Mouse (Mus musculus) G1E (cell line): ENCODE measurements around the gene F11r. TPM values are rescaled to one million over a fixed set of nuclear protein-coding genes. Genes with fewer than 3 reads are reported as not detected.

Source experiments
- ATAC-seq: 2 replicates; pipeline ENCODE4 v1.8.0; 2016; ENCODE audit warnings: mild to moderate bottlenecking; ENCODE audit not compliant: insufficient number of reproducible peaks, poor library complexity, low FRiP score, severe bottlenecking; ENCODE audit errors: extremely low read depth
- DNase-seq: peaks from one replicate; pipeline ENCODE4 v3.0.0; 2012; ENCODE audit warnings: low spot score
- H3K27me3 ChIP-seq: 2 replicates; pipeline ENCODE4 v1.6.1; 2012; ENCODE audit warnings: mild to moderate bottlenecking, low read length, inconsistent platforms; ENCODE audit not compliant: insufficient read depth
- H3K36me3 ChIP-seq: replicated peaks from 2 replicates; pipeline ENCODE3; 2012; ENCODE audit warnings: mild to moderate bottlenecking, inconsistent platforms
- H3K4me1 ChIP-seq: 2 replicates; pipeline ENCODE4 v1.6.1; 2012; ENCODE audit warnings: low read depth, low read length, inconsistent platforms, mixed read lengths; ENCODE audit not compliant: insufficient read depth
- H3K4me3 ChIP-seq: 2 replicates; pipeline ENCODE4 v1.5.1; 2012; ENCODE audit warnings: low read depth, mild to moderate bottlenecking, inconsistent platforms, low read length, moderate library complexity, mixed read lengths
- H3K9me3 ChIP-seq: replicated peaks from 2 replicates; pipeline ENCODE4 v1.6.1; 2012; ENCODE audit warnings: inconsistent platforms
- CTCF ChIP-seq: IDR thresholded peaks from 2 replicates; pipeline ENCODE4 v1.5.1; 2012; ENCODE audit warnings: low read depth, low read length, inconsistent platforms, mixed read lengths
- GATA1 ChIP-seq: IDR thresholded peaks from 2 replicates; pipeline ENCODE4 v1.6.1; 2012; ENCODE audit warnings: borderline replicate concordance, low read length, inconsistent platforms, mixed read lengths
- GATA2 ChIP-seq: IDR thresholded peaks from 2 replicates; pipeline ENCODE4 v1.6.1; 2012; ENCODE audit warnings: low read depth, low read length, inconsistent platforms, borderline replicate concordance
- POLR2AphosphoS5 ChIP-seq: IDR thresholded peaks from 2 replicates; pipeline ENCODE4 v1.6.1; 2012; ENCODE audit warnings: low read depth, low read length, inconsistent platforms; ENCODE audit not compliant: insufficient replicate concordance
- TAL1 ChIP-seq: conservative IDR thresholded peaks from 2 replicates; pipeline ENCODE4 v1.6.1; 2012; ENCODE audit warnings: low read depth, low read length, inconsistent platforms, mixed read lengths
- polyA plus RNA-seq: library from polyadenylated mRNA; stranded (reverse); fragments of >175 nt; gene quantifications from 2 replicates; pipeline ENCODE4 v1.2.3, GENCODE M21; 2012
- total RNA-seq, 2 experiments: library from RNA; stranded (forward) in 1 of 2; stranded (reverse) in 1 of 2; fragments of 200-1000 nt in 1 of 2; fragments of >200 nt in 1 of 2; fragmentation: Nextera tagmentation in 1 of 2; gene quantifications; 2 replicates each; pipeline ENCODE4 v1.2.3; 2014 to 2017

F11r gene
- total and polyA plus RNA-seq, 3 experiments, result 0.11 TPM; not detected in 2

DNA sequence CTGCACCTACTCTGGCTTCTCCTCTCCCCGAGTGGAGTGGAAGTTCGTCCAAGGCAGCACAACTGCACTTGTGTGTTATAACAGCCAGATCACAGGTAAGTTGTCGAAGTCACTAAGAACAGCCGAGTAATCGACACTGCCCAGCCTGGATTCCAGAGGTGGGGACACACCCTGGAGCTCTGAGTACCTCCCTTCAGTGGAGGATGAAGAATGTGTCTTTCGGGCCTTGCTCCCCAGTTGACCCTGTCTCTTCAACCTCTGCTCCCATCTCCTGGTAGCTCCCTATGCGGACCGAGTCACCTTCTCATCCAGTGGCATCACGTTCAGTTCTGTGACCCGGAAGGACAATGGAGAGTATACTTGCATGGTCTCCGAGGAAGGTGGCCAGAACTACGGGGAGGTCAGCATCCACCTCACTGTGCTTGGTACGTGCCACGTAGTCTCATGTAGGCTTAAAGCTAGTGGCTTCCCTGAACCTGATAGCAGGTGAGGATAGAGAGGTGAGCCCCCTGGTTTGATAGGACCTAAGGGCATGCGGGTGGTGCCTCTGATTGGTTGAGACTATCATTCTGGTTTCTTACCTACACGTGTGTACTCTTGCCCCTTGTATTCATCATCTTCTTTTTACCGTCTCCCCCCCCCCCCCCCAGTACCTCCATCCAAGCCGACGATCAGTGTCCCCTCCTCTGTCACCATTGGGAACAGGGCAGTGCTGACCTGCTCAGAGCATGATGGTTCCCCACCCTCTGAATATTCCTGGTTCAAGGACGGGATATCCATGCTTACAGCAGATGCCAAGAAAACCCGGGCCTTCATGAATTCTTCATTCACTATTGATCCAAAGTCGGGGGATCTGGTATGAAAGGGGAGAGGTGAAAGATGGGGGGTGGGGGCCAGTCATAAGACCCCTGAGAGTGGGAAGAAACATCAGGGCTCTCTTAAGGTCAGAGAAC, 23.5 kb downstream of the F11r start:
- Histone ChIP-seq H3K4me3 (no peak overlapping the region), H3K9me3 (no peaks in the 10 kb centered on the region), H3K36me3 (no peaks in the 10 kb centered on the region), H3K4me1 (no peaks in the 10 kb centered on the region), H3K27me3 (peaks cover 13% of the 10 kb centered on the region)
- DNase-seq, result no peak
- TF ChIP-seq GATA2, result no peak
- no peak for TF ChIP-seq POLR2AphosphoS5
- no peak for TF ChIP-seq GATA1
- no peak for TF ChIP-seq CTCF
- TF ChIP-seq TAL1, result no peak
- no peak for ATAC-seq

DNA sequence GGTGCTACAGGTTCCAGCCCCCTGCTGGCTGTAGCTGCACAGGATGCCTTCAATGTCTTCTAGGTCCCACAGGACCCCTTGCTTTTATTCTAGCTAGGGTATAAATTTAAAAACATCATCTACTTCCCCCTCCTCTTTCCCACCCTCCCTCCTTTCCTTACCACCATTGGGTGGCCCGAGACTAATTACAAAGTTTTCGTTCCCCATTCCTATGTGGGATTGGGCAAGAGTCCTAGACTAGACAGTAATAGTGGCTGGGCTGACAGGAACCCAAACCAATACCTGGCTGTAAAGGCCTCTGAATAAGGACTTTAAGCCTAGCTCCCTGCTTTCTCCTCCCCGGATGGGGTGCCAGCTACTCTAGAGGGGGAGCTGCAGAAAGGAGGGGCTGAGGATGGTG, 25.8 kb downstream of the F11r start:
- Histone ChIP-seq H3K36me3 (no peaks in the 10 kb centered on the region), H3K4me1 (no peaks in the 10 kb centered on the region), H3K27me3 (peaks cover 13% of the 10 kb centered on the region), H3K9me3 (no peaks in the 10 kb centered on the region), H3K4me3 (no peak overlapping the region)
- no peak for DNase-seq
- no peak for ATAC-seq
- no peak for TF ChIP-seq GATA1
- no peak for TF ChIP-seq GATA2
- TF ChIP-seq TAL1, result no peak
- TF ChIP-seq POLR2AphosphoS5, result no peak
- no peak for TF ChIP-seq CTCF

DNA sequence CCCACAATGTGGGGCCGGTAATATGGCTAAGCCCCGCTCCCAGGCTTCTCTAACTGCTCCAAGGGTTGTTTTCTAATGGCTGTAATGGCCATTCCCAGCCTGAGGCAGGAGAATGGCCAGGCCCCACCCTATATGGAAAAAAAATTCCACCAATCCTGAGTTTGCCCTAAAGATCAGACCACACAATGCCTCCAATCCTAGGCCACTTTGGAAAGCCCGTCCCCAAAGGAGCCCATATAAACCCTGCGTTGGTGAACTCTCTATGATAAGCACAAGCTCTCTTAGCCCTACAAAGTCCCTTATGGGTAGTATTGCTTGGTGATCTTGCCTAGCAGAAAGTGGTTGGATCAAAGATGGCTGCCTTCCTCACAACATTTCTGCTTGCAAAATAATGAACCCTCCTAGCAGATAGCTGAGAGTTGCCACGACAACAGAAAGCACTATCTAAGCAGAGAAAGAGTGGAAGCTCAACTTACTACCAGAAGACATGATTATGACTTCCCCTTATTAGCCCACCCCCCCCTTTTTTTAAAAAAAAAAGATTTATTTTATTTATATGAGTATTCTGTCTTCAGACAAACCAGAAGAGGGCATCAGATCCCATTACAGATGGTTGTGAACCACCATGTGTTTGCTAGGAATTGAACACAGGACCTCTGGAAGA, 28.5 kb downstream of the F11r start:
- DNase-seq, result no peak
- peaks cover 7% of the 10 kb centered on the region for H3K4me1 ChIP-seq
- ATAC-seq, result no peak
- H3K36me3 ChIP-seq, result no peaks in the 10 kb centered on the region
- TF ChIP-seq CTCF (no peak), GATA2 (no peak), POLR2AphosphoS5 (no peak), GATA1 (no peak)
- H3K4me3 ChIP-seq, result no peak overlapping the region
- H3K27me3 ChIP-seq, result peaks cover 5% of the 10 kb centered on the region
- no peaks in the 10 kb centered on the region for H3K9me3 ChIP-seq

DNA sequence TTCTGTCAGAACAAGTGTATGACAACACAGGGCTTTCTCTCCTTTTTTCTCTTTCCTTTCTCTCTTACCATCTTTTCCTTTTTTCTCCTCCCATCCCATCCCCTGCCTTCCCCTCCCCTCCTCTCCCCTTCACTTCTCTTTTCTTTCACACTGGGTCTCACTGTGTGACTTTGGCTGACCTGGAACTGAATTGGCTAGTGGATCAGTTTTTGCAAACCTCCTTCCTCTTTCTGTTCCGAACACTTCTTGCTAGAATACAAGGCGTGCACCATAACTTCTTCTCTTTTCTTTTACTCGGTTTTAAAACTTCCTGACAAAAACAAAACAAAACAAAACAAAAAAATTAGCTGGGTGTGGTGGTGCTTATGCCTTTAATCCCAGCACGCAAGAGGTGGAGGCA, 29.2 kb downstream of the F11r start:
- TF ChIP-seq GATA1 (no peak), CTCF (no peak)
- H3K4me3 ChIP-seq, result no peak overlapping the region
- ATAC-seq, result no peak

DNA sequence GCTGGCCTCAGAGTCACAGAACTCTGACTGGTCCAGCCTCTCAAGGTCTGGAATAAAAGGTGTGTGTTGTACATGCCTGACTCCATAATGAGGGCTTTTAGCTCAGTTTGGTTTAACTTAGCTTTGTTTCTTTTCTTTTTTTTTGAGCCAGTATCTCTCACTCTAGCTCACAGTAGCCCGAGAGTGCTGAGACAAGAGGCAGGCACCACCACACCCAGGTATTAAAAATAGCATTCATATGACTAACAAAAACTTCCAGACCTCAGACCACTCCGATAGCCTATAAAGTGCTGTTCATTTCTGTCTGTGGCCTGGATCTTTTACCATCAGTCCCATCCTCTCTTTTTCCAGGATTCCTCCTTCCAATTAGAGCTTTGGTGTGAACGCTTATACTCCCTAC, 32.3 kb downstream of the F11r start:
- no peaks in the 10 kb centered on the region for H3K36me3 ChIP-seq
- TF ChIP-seq POLR2AphosphoS5 (no peak), CTCF (no peak), GATA1 (no peak), TAL1 (no peak), GATA2 (no peak)
- no peak for ATAC-seq
- H3K27me3 ChIP-seq, result peaks cover 3% of the 10 kb centered on the region; the same call in 1 of the 2 replicates
- H3K4me1 ChIP-seq, result peaks cover 20% of the 10 kb centered on the region
- no peaks in the 10 kb centered on the region for H3K9me3 ChIP-seq
- no peak overlapping the region for H3K4me3 ChIP-seq
- DNase-seq, result no peak

More for the DNA sequence above, 29.2 kb downstream of the F11r start:
- H3K9me3 ChIP-seq, result no peaks in the 10 kb centered on the region
- DNase-seq, result no peak
- H3K36me3 ChIP-seq, result no peaks in the 10 kb centered on the region
- H3K4me1 ChIP-seq, result peaks cover 13% of the 10 kb centered on the region
- peaks cover 5% of the 10 kb centered on the region for H3K27me3 ChIP-seq

DNA sequence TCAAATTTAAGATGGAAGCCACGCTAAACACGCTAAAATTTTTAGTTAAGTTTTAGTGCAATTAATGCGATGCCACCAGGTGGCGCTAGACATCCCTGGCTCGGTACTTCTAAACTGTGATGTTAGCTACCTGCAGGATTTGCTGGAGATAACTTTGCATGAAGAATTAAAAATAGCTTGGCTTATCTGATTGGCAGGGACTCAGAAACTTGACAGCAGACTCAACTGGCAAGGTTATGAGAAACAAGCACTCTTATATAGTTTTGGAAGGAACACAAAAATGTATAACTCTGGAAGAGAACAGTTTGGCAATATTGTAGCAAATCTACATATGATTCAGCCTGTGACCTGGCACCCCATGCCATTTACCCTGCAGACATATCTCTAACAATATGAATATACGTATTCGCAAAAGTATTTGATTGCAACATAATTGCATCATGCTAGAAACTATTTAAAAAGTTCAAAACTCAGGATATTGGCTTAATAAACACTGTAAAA, 33.1 kb downstream of the F11r start:
- ATAC-seq, result no peak; the same call in 1 of the 2 replicates
- DNase-seq, result no peak
- Histone ChIP-seq H3K27me3 (peaks cover 3% of the 10 kb centered on the region; the same call in 1 of the 2 replicates), H3K9me3 (no peaks in the 10 kb centered on the region), H3K4me3 (no peak overlapping the region), H3K4me1 (peaks cover 20% of the 10 kb centered on the region), H3K36me3 (no peaks in the 10 kb centered on the region)
- TF ChIP-seq GATA2, result no peak
- TF ChIP-seq POLR2AphosphoS5, result no peak
- TF ChIP-seq GATA1, result no peak
- TF ChIP-seq TAL1, result no peak
- TF ChIP-seq CTCF, result peak; percentile 64

DNA sequence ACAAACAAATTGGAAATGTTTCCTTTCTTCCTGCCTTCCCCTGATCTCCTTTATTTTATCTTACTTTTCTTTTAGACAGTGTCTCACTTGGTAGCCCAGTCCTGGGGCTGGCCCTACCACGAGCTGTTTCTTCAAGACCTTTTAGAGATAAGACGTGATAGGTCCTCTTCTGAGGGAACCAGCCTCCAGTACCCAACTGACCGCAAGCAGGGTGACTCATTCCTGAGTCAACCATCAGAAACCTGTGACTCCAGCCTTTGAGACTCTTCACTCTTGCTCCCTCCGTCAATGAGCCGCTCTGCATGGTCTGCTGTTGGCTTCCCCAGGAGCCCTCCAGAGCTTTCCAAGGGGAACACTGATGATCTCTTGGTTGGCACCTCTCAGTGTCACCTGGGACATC, 33.6 kb downstream of the F11r start:
- Histone ChIP-seq H3K36me3 (no peaks in the 10 kb centered on the region), H3K4me3 (no peak overlapping the region), H3K27me3 (peaks cover 3% of the 10 kb centered on the region; the same call in 1 of the 2 replicates), H3K4me1 (peaks cover 20% of the 10 kb centered on the region), H3K9me3 (no peaks in the 10 kb centered on the region)
- TF ChIP-seq CTCF, result no peak
- TF ChIP-seq GATA1, result no peak
- no peak for TF ChIP-seq POLR2AphosphoS5
- no peak for TF ChIP-seq TAL1
- no peak for TF ChIP-seq GATA2
- no peak for DNase-seq
- ATAC-seq, result peak; percentile 72
